Mouse (Mus musculus): ENCODE results near the gene Scgb1a1.

GRCm38 (mm10) chr19:9076982-9077660 is 10.6 kb downstream of the Scgb1a1 start:
- no peak for TF ChIP-seq POLR2A (IDR thresholded peaks at IDR 0.05; ENCODE audit: low read depth, low read length)
- TF ChIP-seq CTCF (IDR thresholded peaks at IDR 0.05; ENCODE audit: borderline replicate concordance, insufficient read depth, low read length) = no peak

Data from embryonic fibroblast, embryonic 13.5 days (primary cell).